In the genomic region with DNA sequence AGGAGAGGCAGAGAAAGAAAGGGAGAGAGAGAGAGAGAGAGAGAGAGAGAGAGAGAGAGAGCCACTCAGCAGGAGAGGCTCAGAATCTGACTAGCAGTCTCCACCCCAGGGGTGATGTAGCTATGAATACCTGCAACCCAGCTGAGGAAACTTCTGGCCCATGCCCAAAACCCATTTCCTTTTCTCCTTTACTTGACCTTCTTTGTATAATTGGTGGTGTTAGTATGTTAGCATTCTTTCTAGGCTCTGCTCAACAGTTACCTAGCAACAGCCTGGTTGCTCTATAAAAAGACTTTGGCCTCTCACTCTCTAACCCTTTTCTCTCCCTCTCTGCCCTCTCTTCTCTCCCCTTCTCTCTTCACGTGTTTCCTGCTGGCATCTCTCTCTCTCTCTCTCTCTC, we compare ENCODE assay signal across 9 mouse cellular contexts. TPM values are rescaled to one million over a fixed set of nuclear protein-coding genes. Genes with fewer than 3 reads are reported as not detected.
DNase-seq lines count a peak whose midpoint lies in the region; ATAC-seq lines count a peak whose summit lies in the region.
"Had no signal": no experiment of that assay in that cellular context is flagged by ENCODE, and none has a peak within 500 bp of the region (broad histone marks: within the 10 kb centered on the region; RNA-seq: fewer than 3 reads in every experiment).

No protein-coding gene starts in this region.

- 0% methylated on average over 1 of the region's 1 CpGs for WGBS in hindbrain, embryonic 13.5 days
- WGBS in hindbrain, embryonic 11.5 days = 14% methylated on average over 1 of the region's 1 CpGs
- 0% methylated on average over 1 of the region's 1 CpGs for WGBS in intestine, embryonic 16.5 days

- no peak overlapping the region for H3K27ac ChIP-seq in hindbrain, embryonic 13.5 days
- no peak overlapping the region for H3K27ac ChIP-seq in hindbrain, embryonic 11.5 days (ENCODE audit: low read depth, low read length)
- H3K27ac ChIP-seq in intestine, embryonic 16.5 days (ENCODE audit: low read length) = no peak overlapping the region

- H3K4me3 ChIP-seq in hindbrain, embryonic 13.5 days = no peak overlapping the region
- no peak overlapping the region for H3K4me3 ChIP-seq in hindbrain, embryonic 11.5 days (ENCODE audit: low read depth, low read length)
- no peak overlapping the region for H3K4me3 ChIP-seq in intestine, embryonic 16.5 days (ENCODE audit: low read length)

- ATAC-seq in hindbrain, embryonic 13.5 days (ENCODE audit: low FRiP score) = 0 out of 2 replicates have a peak, but pooled peaks have one; percentile 36
- ATAC-seq in hindbrain, embryonic 11.5 days (ENCODE audit: low FRiP score) = no peak
- peak; percentile 78 for ATAC-seq in intestine, embryonic 16.5 days
- ATAC-seq in megakaryocyte, adult 5-6 weeks (ENCODE audit: poor library complexity, severe bottlenecking) = peak; percentile 49

- H3K4me1 ChIP-seq in hindbrain, embryonic 13.5 days (replicated peaks) = 0 out of 2 replicates have a peak, but pooled peaks cover 2% of the 10 kb centered on the region
- no peaks in the 10 kb centered on the region for H3K4me1 ChIP-seq in hindbrain, embryonic 11.5 days (replicated peaks; ENCODE audit: control insufficient read depth, insufficient read depth, low read length)
- H3K4me1 ChIP-seq in intestine, embryonic 16.5 days (ENCODE audit: control insufficient read depth, insufficient read depth, low read length) = peaks cover 8% of the 10 kb centered on the region

- H3K36me3 ChIP-seq in hindbrain, embryonic 13.5 days = no peaks in the 10 kb centered on the region
- H3K36me3 ChIP-seq in hindbrain, embryonic 11.5 days (ENCODE audit: control insufficient read depth, insufficient read depth, low read length) = no peaks in the 10 kb centered on the region
- no peaks in the 10 kb centered on the region for H3K36me3 ChIP-seq in intestine, embryonic 16.5 days (ENCODE audit: control insufficient read depth, insufficient read depth, low read length)

- DNase-seq in hindbrain, embryonic 11.5 days (ENCODE audit: low spot score) = no peak
- peak; percentile 67 to 74 for DNase-seq in B cell, adult 2 months
- DNase-seq in adrenal gland, postnatal 10 days = peak; percentile 51
- DNase-seq in embryo, embryonic 10.5 days (ENCODE audit: low spot score) = no peak
- DNase-seq in thymus, postnatal 25 days = no peak

- no peaks in the 10 kb centered on the region for H3K9me3 ChIP-seq in hindbrain, embryonic 13.5 days
- no peaks in the 10 kb centered on the region for H3K9me3 ChIP-seq in hindbrain, embryonic 11.5 days (ENCODE audit: control insufficient read depth, low read length)
- H3K9me3 ChIP-seq in intestine, embryonic 16.5 days (ENCODE audit: control insufficient read depth, low read length) = no peaks in the 10 kb centered on the region

- H3K27me3 ChIP-seq in hindbrain, embryonic 13.5 days = no peaks in the 10 kb centered on the region
- no peaks in the 10 kb centered on the region for H3K27me3 ChIP-seq in hindbrain, embryonic 11.5 days (ENCODE audit: control insufficient read depth, insufficient read depth, low read length)
- no peaks in the 10 kb centered on the region for H3K27me3 ChIP-seq in intestine, embryonic 16.5 days (replicated peaks; ENCODE audit: control insufficient read depth, insufficient read depth, low read length)

- H3K4me2 ChIP-seq in hindbrain, embryonic 13.5 days = no peak overlapping the region
- H3K4me2 ChIP-seq in hindbrain, embryonic 11.5 days (replicated peaks; ENCODE audit: low read depth, low read length) = no peak overlapping the region
- no peak overlapping the region for H3K4me2 ChIP-seq in intestine, embryonic 16.5 days (ENCODE audit: low read depth, low read length)

- H3K9ac ChIP-seq in hindbrain, embryonic 13.5 days = no peak overlapping the region
- H3K9ac ChIP-seq in hindbrain, embryonic 11.5 days (ENCODE audit: low read depth, low read length) = no peak overlapping the region
- H3K9ac ChIP-seq in intestine, embryonic 16.5 days (ENCODE audit: low read depth, low read length) = no peak overlapping the region

RNA-seq across cellular contexts. Expression of a gene that starts 7.1 kb away (rescaled TPM):
- polyA plus RNA-seq in hindbrain, embryonic 13.5 days (2015; fragmentation: Nextera tagmentation; extraction: Ambion mirVana) = not detected in 2 replicates
- 0.11 TPM in 1 of 2 replicates, not detected in the other for polyA plus RNA-seq in hindbrain, embryonic 11.5 days (2014; fragmentation: Nextera tagmentation; extraction: Ambion mirVana)
- total RNA-seq in adrenal gland, postnatal 10 days (2021) = 1 to 10 TPM in 1 of 2 experiments, under 1 TPM in 1; 0.96 to 1.6 TPM
- 0.28 and 0.34 TPM in 2 replicates for polyA plus RNA-seq in intestine, embryonic 16.5 days (2015; fragmentation: Nextera tagmentation; extraction: Ambion mirVana)
- total RNA-seq in megakaryocyte, adult 5-6 weeks (2015) = 1.5 and 3.5 TPM in 2 replicates
- 3.9 TPM in 2 replicates for total RNA-seq in megakaryocyte, adult 5-6 weeks (2017)
- total RNA-seq: layer of hippocampus, adult 18-20 months had no signal

RNA-seq across cellular contexts. Expression of a gene that starts 7.1 kb away (rescaled TPM):
- 0.79 TPM in 1 of 2 replicates, not detected in the other for polyA plus RNA-seq in hindbrain, embryonic 13.5 days (2015; fragmentation: Nextera tagmentation; extraction: Ambion mirVana)
- not detected in 2 replicates for polyA plus RNA-seq in hindbrain, embryonic 11.5 days (2014; fragmentation: Nextera tagmentation; extraction: Ambion mirVana)
- total RNA-seq in adrenal gland, postnatal 10 days (2021) = 10 to 100 TPM in 1 of 2 experiments, 1 to 10 TPM in 1; 9.1 to 10.3 TPM
- 3.2 and 9.2 TPM in 2 replicates for polyA plus RNA-seq in intestine, embryonic 16.5 days (2015; fragmentation: Nextera tagmentation; extraction: Ambion mirVana)
- total RNA-seq in megakaryocyte, adult 5-6 weeks (2015) = 0.68 TPM in 1 of 2 replicates, not detected in the other
- total RNA-seq in megakaryocyte, adult 5-6 weeks (2017) = 7.3 and 16.2 TPM in 2 replicates

RNA-seq across cellular contexts. Expression of a gene that starts 13.4 kb away (rescaled TPM):
- polyA plus RNA-seq in hindbrain, embryonic 13.5 days (2015; fragmentation: Nextera tagmentation; extraction: Ambion mirVana) = 5.9 and 7.3 TPM in 2 replicates
- 5.0 and 6.1 TPM in 2 replicates for polyA plus RNA-seq in hindbrain, embryonic 11.5 days (2014; fragmentation: Nextera tagmentation; extraction: Ambion mirVana)
- 10 to 100 TPM; 18.7 to 24.2 TPM for total RNA-seq in adrenal gland, postnatal 10 days (2021)
- polyA plus RNA-seq in intestine, embryonic 16.5 days (2015; fragmentation: Nextera tagmentation; extraction: Ambion mirVana) = 36.2 and 39.1 TPM in 2 replicates
- 5.0 and 5.8 TPM in 2 replicates for total RNA-seq in megakaryocyte, adult 5-6 weeks (2015)
- total RNA-seq in megakaryocyte, adult 5-6 weeks (2017) = 5.3 and 14.2 TPM in 2 replicates

RNA-seq across cellular contexts. Expression of a gene that starts 17.5 kb away (rescaled TPM):
- polyA plus RNA-seq in hindbrain, embryonic 13.5 days (2015; fragmentation: Nextera tagmentation; extraction: Ambion mirVana) = 7.8 and 8.8 TPM in 2 replicates
- polyA plus RNA-seq in hindbrain, embryonic 11.5 days (2014; fragmentation: Nextera tagmentation; extraction: Ambion mirVana) = 10.7 and 11.5 TPM in 2 replicates
- total RNA-seq in adrenal gland, postnatal 10 days (2021) = 10 to 100 TPM; 70.8 to 75.9 TPM
- polyA plus RNA-seq in intestine, embryonic 16.5 days (2015; fragmentation: Nextera tagmentation; extraction: Ambion mirVana) = 19.7 and 21.1 TPM in 2 replicates
- 6.2 and 10.6 TPM in 2 replicates for total RNA-seq in megakaryocyte, adult 5-6 weeks (2015)
- total RNA-seq in megakaryocyte, adult 5-6 weeks (2017) = 15.7 and 23.1 TPM in 2 replicates

RNA-seq across cellular contexts. Expression of a gene that starts 20.5 kb away (rescaled TPM):
- polyA plus RNA-seq in hindbrain, embryonic 13.5 days (2015; fragmentation: Nextera tagmentation; extraction: Ambion mirVana) = 1.8 and 1.9 TPM in 2 replicates
- 0.49 and 0.92 TPM in 2 replicates for polyA plus RNA-seq in hindbrain, embryonic 11.5 days (2014; fragmentation: Nextera tagmentation; extraction: Ambion mirVana)
- 10 to 100 TPM; 14.2 to 19.5 TPM for total RNA-seq in adrenal gland, postnatal 10 days (2021)
- 9.7 and 13.8 TPM in 2 replicates for polyA plus RNA-seq in intestine, embryonic 16.5 days (2015; fragmentation: Nextera tagmentation; extraction: Ambion mirVana)
- total RNA-seq in megakaryocyte, adult 5-6 weeks (2015) = 4.7 and 5.7 TPM in 2 replicates
- 4.5 and 11.2 TPM in 2 replicates for total RNA-seq in megakaryocyte, adult 5-6 weeks (2017)

Comparison
In these comparisons a context has a peak if more than half of its experiments do, and no peak if none do; other contexts are left out.
1. DNase-seq: peak in B cell, adult 2 months (2 of 2) and adrenal gland, postnatal 10 days (single experiment); none in hindbrain, embryonic 11.5 days (single experiment), embryo, embryonic 10.5 days (single experiment) and thymus, postnatal 25 days (single experiment).